Mouse (Mus musculus): ENCODE measurements around the gene Cela1.
A peak's percentile ranks its signal among the peaks of the same experiment; 100 is the strongest.

Cela1 gene

GRCm38 (mm10) chr15:100633341-100633740 lies 54.4 kb downstream of the Cela1 start:
- peak; percentile 49 to 70 for DNase-seq

- no peak for DNase-seq
Measured at GRCm38 (mm10) chr15:100632323-100632722, 55.4 kb downstream of the Cela1 start.

- no peak for DNase-seq
Measured at GRCm38 (mm10) chr15:100631454-100632170, 56.1 kb downstream of the Cela1 start.

GRCm38 (mm10) chr15:100630126-100630525 lies 57.6 kb downstream of the Cela1 start:
- DNase-seq = no peak

- no peak for DNase-seq
Measured at GRCm38 (mm10) chr15:100628797-100629196, 58.9 kb downstream of the Cela1 start.

- DNase-seq = no peak
Measured at GRCm38 (mm10) chr15:100627774-100628370, 59.8 kb downstream of the Cela1 start.

GRCm38 (mm10) chr15:100627287-100627686 lies 60.4 kb downstream of the Cela1 start:
- DNase-seq = peak in 1 of 2 experiments; percentile 55

GRCm38 (mm10) chr15:100624435-100624834 lies 63.3 kb downstream of the Cela1 start:
- DNase-seq = no peak
